Mouse (Mus musculus): ENCODE measurements around the gene Hsd17b6. TPM values are rescaled to one million over a fixed set of nuclear protein-coding genes. Genes with fewer than 3 reads are reported as not detected.

Gene Hsd17b6
- total RNA-seq, 2 experiments from 2014 or later = not detected

DNA sequence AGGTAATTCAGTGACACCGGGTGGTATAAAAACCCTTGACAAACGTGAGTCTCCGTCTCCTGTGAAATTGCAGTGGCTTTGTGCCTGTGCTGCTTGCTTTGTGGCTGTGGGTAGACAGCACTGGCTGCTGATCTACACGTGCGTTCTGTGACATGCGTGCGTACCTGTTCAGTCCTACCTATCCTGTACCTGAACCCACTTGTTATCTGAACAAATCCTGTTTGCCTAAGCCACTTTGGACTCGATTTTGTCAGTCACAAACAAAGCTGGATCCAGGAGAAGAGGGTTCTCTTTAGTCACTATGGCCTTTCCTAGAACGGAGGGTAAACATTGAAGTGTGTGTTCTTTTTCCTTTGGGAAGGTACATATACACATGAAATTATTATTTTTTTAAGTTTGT lies 56.0 kb downstream of the Hsd17b6 start:
- intact Hi-C loops (cut with DNase I) = no loop called here

DNA sequence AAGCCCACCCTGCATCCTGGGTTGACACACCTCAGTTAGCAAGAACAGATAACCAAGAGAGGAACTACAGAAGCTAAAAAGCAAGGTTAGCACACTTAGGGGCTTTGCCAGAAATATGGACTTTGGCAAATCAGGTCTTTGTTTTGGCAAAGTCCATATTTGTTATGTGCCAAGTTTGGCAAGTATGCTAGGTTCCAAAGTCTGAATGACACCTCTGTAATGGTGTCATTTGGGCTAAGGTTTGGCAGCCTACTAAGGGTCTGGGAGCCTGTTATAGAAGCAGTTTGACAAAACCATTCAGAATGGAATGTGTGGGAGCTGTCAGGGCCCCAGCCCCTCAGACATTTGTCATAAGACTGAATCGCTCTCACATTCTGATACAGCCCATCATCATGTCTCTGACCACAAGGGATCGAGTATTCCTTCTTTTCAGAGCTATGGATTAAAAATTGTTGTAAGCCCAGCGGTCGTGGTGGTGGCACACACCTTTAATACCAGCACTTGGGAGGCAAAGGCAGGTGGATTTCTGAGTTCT lies 57.7 kb downstream of the Hsd17b6 start:
- no peak for DNase-seq
- intact Hi-C loops (cut with DNase I) = no loop called here

More for the DNA sequence above, 56.0 kb downstream of the Hsd17b6 start:
- no peak for DNase-seq

DNA sequence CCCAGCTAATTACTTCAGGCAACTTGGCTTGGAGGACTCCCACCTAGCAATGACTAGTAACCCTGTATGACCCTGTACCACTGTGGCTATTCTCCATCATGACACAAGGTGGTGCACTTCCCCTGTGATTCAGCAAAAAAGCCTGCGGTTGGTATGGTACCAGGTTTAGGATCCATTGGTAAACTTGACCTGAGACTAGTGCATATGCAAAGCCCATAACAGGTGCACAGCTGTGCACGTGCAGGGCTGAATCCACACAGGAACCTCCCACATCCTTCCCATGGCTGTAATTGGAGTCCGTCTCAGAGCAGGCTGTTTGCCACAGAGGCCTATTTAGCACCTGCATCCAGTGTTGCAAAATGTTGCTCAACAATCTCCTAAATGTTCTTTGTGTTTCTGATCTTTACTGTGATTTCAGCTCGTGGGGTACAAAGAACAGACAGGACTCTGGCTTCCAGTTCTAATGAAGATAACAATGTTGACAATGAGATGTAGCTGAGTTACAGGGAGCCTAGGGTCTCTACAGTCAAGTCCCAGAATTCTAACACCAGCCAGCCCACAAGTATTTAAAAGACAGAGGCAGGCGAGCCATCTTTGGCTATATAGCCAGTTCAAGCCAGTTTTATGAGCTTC lies 61.9 kb downstream of the Hsd17b6 start:
- DNase-seq = peak; percentile 30 to 58
- intact Hi-C loops (cut with DNase I) = loop anchor here (1.0 kb wide), 1 partner anchor 63 kb away; no protein-coding TSS in a partner anchor

Other genes with a start within 250 kb of the Hsd17b6 start
- gene Rdh1, start 247.9 kb downstream of the Hsd17b6 start, total RNA-seq (2021) = under 1 TPM in 1 of 2 experiments, not detected in 1; 0.05 TPM
- under 1 TPM; 0.15 to 0.22 TPM for gene Rdh16f1, start 247.8 kb downstream of the Hsd17b6 start, total RNA-seq (2021)
- not detected for gene Rdh9, start 231.2 kb downstream of the Hsd17b6 start, total RNA-seq (2021)
- not detected for gene Rdh16, start 206.5 kb downstream of the Hsd17b6 start, total RNA-seq (2021)
- not detected for gene Rdh19, start 157.7 kb downstream of the Hsd17b6 start, total RNA-seq (2021)
- gene Rdh16f2, start 141.1 kb downstream of the Hsd17b6 start, total RNA-seq (2021) = not detected
- not detected for gene Rdh7, start 118.8 kb downstream of the Hsd17b6 start, total RNA-seq (2021)
- gene Sdr9c7, start 109.1 kb downstream of the Hsd17b6 start, total RNA-seq (2021) = under 1 TPM in 1 of 2 experiments, not detected in 1; 0.07 TPM
- 1 to 10 TPM; 2.6 to 4.5 TPM for gene Prim1, start 7.6 kb upstream of the Hsd17b6 start, total RNA-seq (2021)
- gene Naca, start 28.0 kb upstream of the Hsd17b6 start, total RNA-seq (2021) = 100 to 1,000 TPM; 510 TPM
- 10 to 100 TPM; 71.7 to 80.0 TPM for gene Ptges3, start 51.3 kb upstream of the Hsd17b6 start, total RNA-seq (2021)
- 1,000 to 10,000 TPM; 8,344 to 8,412 TPM for gene Atp5b, start 75.7 kb upstream of the Hsd17b6 start, total RNA-seq (2021)
- gene Baz2a, start 84.0 kb upstream of the Hsd17b6 start, total RNA-seq (2021) = 10 to 100 TPM; 27.2 to 27.4 TPM
- gene Rbms2, start 172.7 kb upstream of the Hsd17b6 start, total RNA-seq (2021) = 10 to 100 TPM; 79.3 to 82.2 TPM
- gene Gls2, start 186.8 kb upstream of the Hsd17b6 start, total RNA-seq (2021) = under 1 TPM; 0.60 to 0.90 TPM
- gene Spryd4, start 204.2 kb upstream of the Hsd17b6 start, total RNA-seq (2021) = 10 to 100 TPM; 40.5 to 43.3 TPM
- not detected for gene Mip, start 218.2 kb upstream of the Hsd17b6 start, total RNA-seq (2021)
- 10 to 100 TPM in 1 of 2 experiments, 1 to 10 TPM in 1; 6.6 to 11.1 TPM for gene Timeless, start 224.5 kb upstream of the Hsd17b6 start, total RNA-seq (2021)
- under 1 TPM in 1 of 2 experiments, not detected in 1; 0.19 TPM for gene Apon, start 246.5 kb upstream of the Hsd17b6 start, total RNA-seq (2021)

All from heart, postnatal 14 days (tissue).